Mouse (Mus musculus) MEL-GATA-1-ER (cell line): ENCODE data around the gene Ubald1.
A peak's percentile ranks its signal among the peaks of the same experiment; 100 is the strongest.

Experiments
- DNase-seq: peaks from one replicate; pipeline ENCODE4 v3.0.0-alpha.2; 2012; ENCODE audit warnings: low read depth; ENCODE audit errors: extremely low read depth

Ubald1 gene

DNA sequence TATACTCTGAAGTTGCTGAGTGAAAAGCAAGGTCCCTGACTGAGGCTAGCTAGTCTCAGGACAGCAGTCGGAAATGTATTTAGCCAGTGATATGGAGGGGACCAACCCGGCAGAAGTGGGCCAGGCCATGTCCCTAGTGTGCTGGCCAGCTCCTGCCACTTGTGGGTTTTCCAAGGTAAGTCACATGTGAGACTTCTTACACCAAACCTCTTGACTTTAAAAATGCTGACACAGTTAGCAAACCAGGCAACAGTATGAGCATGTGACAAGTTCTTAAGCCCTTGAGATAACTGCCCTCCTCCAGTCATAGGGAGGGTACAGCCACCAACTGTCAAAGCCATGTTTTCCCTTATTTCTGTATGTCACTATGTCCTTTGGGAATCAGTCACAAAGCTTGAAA lies 8.2 kb downstream of the Ubald1 start:
- DNase-seq: no peak

GRCm38 (mm10) chr16:4870490-4870889 lies 9.6 kb downstream of the Ubald1 start:
- DNase-seq: no peak

DNA sequence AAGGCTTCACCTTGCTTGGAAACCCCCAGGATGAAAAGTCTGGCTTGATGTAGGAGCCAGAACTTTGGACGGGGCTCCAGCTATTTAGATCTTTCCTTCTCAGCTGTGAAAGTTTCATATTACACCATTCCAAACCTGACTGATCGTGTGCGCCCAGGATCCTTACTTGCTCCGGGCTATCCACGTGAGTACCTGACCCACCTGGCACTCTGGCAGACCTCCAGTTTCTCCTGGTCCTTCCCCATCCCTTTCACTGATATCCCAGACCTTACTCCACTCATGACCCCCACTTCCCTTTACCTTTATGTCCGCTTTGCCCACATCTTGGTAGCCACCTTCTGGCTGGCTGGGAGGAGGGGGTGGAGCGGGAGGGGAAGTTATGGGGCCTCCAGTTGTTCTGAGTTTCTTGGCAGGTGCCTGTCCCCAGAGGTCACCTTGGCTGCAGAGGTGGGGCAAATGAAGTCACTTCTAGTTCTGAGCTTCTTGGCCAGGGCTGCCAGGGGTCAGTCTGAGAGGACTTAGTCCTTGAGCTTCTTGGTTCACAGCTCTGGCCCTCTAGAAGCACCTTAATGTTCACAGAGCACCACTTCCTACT lies 13.9 kb downstream of the Ubald1 start:
- DNase-seq: no peak

DNA sequence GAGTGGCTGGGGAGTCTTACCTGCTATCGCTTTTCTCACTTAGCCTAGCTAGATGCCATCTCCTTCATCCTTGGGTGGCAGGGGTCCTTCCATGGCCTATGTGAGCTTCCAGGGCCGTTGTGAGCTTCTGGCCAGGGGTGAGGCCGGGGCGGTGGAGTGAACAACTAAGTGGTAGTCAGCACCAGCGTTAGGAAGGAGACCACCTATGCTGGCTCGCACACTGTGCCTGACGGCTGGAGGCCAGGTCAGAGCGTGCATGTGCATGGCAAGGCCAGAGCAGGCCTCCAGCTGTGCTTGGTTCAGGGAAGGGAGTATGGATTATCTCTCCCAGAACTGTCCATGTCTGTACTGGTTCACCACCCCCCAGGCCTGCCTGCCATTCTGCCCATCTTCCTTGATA lies 16.4 kb downstream of the Ubald1 start:
- no peak for DNase-seq

DNA sequence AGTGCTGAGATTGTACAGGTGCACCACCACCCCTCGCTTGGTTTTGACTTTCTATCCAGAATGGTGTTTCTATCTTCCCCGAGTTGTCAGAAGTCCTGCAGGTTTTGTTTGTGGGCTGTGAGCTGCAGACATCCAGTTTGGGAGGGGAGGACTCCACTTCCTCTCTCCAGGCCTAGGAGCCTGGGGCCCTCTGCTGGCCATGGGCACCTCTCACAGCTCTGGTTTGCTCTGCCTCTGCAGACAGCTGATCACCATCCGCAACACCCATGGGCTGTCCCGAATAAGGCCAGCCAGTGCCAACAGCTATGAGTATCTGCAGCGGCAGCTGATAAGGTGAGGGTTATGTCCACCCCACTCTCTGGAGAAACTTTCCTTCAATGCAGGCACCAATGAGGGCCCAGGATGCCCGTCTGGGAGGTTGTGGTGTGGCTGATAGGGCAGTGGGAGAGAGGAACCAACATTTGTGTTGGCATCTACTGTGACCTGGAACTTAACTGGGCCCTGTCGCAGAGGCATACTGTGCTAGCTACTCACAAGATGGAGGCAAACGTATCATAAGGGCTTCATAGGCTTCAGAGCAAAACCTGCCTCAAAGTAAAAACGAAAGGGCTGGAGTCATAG lies 17.1 kb downstream of the Ubald1 start:
- peak; percentile 63 for DNase-seq

- no peak for DNase-seq
Observed at GRCm38 (mm10) chr16:4861392-4861791, 18.7 kb downstream of the Ubald1 start.

- DNase-seq: no peak
Observed at GRCm38 (mm10) chr16:4855046-4855650, 25.0 kb downstream of the Ubald1 start.

DNA sequence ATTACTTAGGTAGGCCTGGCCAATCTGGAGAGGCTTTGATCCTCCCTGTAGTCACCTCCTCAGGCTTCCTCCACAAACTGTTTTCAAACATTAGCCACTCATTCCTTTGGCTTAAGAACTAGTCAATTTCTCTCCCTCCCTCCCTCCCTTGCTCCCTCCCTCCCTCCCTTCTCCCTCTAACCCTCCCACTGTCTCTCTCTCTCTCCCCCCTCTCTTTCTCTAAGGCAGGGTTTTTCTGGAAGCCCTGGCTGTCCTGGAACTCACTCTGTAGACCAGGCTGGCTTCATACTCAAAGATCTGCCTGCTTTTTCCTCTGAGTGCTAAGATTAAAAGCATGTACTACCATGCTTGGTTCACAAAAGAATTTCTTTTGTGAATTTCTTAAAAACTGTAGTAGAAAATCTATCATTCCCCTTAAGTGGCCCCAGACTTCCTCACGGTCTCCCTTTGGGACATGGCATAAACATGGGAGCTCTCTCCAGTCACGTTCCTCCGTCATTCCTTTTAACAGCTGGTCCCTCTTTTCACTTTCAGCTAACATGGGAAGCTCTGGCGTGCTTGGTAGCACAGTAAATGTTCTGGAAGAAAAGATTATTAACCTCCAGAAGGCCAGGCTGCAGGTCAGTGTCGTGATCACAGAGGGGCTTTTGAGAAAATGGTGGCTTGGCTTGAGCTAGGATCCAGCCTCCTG lies 29.0 kb downstream of the Ubald1 start:
- no peak for DNase-seq

- DNase-seq: no peak
Observed at GRCm38 (mm10) chr16:4850361-4850760, 29.8 kb downstream of the Ubald1 start.

DNA sequence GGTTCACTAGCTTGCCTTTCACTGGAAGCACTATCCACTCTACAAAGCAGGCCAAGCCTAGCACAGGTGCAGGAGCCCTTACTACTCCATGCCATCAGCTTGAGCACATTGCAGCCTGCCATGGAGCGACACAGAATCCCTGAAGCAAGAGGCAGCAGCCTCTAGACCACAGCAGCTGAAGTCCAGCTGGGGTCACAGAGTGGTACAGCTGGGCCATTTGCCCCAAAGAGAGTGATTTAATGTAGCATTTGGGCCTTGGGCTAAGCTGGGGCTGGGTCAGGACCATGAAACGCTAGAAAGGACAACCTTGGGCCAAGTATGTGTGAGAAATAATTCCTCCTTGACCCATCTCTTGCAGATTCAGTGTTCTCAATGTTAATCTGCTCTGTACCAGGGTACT lies 32.0 kb downstream of the Ubald1 start:
- no peak for DNase-seq

GRCm38 (mm10) chr16:4847041-4847440 lies 33.1 kb downstream of the Ubald1 start:
- DNase-seq: no peak

- no peak for DNase-seq
Observed at GRCm38 (mm10) chr16:4840231-4840630, 39.9 kb downstream of the Ubald1 start.

DNA sequence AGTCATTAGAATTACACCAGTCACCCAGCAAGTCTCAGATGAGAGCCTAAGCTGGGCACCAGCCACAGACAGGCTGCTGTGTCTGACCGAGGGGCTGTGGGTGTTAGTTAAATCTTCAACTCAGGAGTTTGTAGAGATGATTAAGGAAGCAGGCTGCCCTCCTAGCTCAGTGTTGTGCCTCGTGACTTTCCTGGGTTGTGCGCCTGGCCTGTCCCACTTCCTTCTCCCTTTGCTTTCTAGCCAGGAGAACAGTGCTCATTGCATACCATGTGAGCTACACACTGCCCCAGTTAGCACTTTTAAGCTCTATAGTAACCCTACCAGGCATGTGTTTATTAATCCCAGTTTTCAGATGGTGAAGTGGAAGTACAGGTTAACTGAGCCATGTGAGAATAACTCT lies 40.6 kb downstream of the Ubald1 start:
- DNase-seq: no peak

GRCm38 (mm10) chr16:4837631-4838030 lies 42.5 kb downstream of the Ubald1 start:
- no peak for DNase-seq

DNA sequence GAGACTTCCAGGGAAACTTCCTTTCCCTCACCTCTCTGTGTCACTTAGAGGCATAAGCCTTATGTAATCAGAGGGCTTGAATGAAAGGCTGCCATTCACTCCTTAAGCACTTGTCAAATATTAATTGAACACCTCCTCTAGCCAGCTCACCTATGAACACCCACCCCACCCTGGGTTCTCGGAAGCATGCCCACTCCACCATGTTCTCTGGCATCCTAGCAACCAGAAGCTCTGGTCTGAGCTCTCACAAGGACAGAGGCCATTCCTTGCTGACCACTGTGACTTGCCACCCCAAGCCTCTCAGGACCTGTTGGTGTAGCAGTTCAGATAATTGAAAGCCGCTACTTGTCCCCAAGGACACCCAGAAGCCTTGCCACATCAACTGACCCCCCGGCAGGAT lies 44.9 kb downstream of the Ubald1 start, which contains the start of gene 4930562C15Rik:
TSS of gene 4930562C15Rik (plus strand) at position 226 of the 400 bp plus-strand sequence.
- DNase-seq: no peak

DNA sequence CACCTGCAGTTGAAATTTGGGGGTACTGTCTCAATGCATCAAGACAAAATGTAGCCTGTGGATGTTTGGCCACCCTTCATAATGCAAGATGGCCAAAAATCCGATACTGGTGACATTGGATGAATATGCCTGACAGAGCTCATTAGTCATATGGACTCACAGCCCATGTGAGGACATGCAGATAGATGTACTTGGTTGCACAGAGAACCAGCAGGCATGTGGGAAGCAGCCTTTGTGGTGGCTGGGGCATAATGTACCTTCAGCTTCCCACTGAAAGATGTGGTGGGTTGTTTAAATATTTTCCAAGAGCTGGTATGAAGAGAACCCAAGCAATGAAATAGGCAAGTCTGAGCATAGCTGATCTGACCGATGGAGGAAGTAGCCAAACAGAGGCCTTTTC lies 46.3 kb downstream of the Ubald1 start:
- DNase-seq: no peak

GRCm38 (mm10) chr16:4831650-4832419 lies 48.3 kb downstream of the Ubald1 start:
- DNase-seq: no peak

- DNase-seq: no peak
Observed at GRCm38 (mm10) chr16:4829271-4829900, 50.7 kb downstream of the Ubald1 start.

GRCm38 (mm10) chr16:4827639-4828038 lies 52.5 kb downstream of the Ubald1 start:
- DNase-seq: no peak
